Mouse (Mus musculus): ENCODE results near the gene Marveld3.

DNA sequence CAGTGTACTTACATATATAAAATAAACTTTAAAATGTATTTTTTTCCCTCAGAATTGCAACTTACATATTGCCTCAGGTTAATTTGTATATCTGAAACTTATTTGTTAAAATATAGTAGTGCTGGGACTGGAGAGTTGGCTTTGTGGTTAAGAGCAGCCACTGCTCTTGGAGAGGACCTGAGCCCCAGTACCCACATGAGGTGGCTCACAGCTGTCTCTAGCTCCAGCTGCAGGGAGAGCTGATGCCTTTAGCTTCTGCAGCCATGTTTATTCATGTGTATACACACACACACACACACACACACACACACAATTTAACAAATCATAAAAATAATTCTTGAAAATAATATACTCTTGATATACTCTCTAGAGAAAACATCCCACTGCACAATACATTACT is 59.6 kb downstream of the Marveld3 start:
- TF ChIP-seq CTCF (IDR thresholded peaks at IDR 0.05; ENCODE audit: borderline replicate concordance, insufficient read depth, low read length) (no peak), POLR2A (IDR thresholded peaks at IDR 0.05; ENCODE audit: low read depth, low read length) (no peak)

All from embryonic fibroblast, embryonic 13.5 days (primary cell).